Mouse (Mus musculus) neural tube, embryonic 14.5 days (tissue): Measurements from ENCODE around the gene Tpgs1. TPM values are rescaled to one million over a fixed set of nuclear protein-coding genes. Genes with fewer than 3 reads are reported as not detected.

Experiments
- ATAC-seq: fragments of 200-750 bp; cut with Nextera tagmentation; 2 replicates; pipeline ENCODE4 v1.8.0; 2017; ENCODE audit warnings: low read depth, mild to moderate bottlenecking, moderate TSS enrichment, moderate library complexity
- H3K27ac ChIP-seq: fragments of 300-500 bp; sonication (generic); 2 replicates; pipeline ENCODE4 v1.5.1; 2014; ENCODE audit warnings: low read depth, mild to moderate bottlenecking, control low read depth, low read length, moderate library complexity, mixed read lengths
- H3K27me3 ChIP-seq: fragments of 300-500 bp; sonication (generic); 2 replicates; pipeline ENCODE4 v1.6.1; 2014; ENCODE audit warnings: low read length; ENCODE audit not compliant: control insufficient read depth, insufficient read depth
- H3K36me3 ChIP-seq: fragments of 300-500 bp; sonication (generic); 2 replicates; pipeline ENCODE4 v1.6.1; 2014; ENCODE audit warnings: low read length, mixed read lengths; ENCODE audit not compliant: control insufficient read depth, insufficient read depth
- H3K4me1 ChIP-seq: fragments of 300-500 bp; sonication (generic); 2 replicates; pipeline ENCODE4 v1.6.1; 2014; ENCODE audit warnings: low read length; ENCODE audit not compliant: control insufficient read depth, insufficient read depth
- H3K4me2 ChIP-seq: fragments of 300-500 bp; sonication (generic); 2 replicates; pipeline ENCODE4 v1.6.1; 2014; ENCODE audit warnings: mild to moderate bottlenecking, low read depth, low read length, control low read depth
- H3K4me3 ChIP-seq: fragments of 300-500 bp; sonication (generic); 2 replicates; pipeline ENCODE4 v1.5.1; 2014; ENCODE audit warnings: low read depth, low read length, control low read depth, mixed read lengths
- H3K9ac ChIP-seq: fragments of 300-500 bp; sonication (generic); replicated peaks from 2 replicates; pipeline ENCODE4 v1.6.1; 2014; ENCODE audit warnings: low read depth, mild to moderate bottlenecking, control low read depth, low read length, mixed read lengths
- H3K9me3 ChIP-seq: fragments of 300-500 bp; sonication (generic); 2 replicates; pipeline ENCODE4 v1.6.1; 2016; ENCODE audit warnings: low read length; ENCODE audit not compliant: control insufficient read depth
- WGBS: fragments of 180-500 bp; shearing (Covaris S2); extraction: QIAGEN DNeasy Blood & Tissue Kit; methylation state at CpG from one replicate; pipeline ENCODE4 v1.1.7; 2014; 5-methylcytosine and 5-hydroxymethylcytosine counted together
- polyA plus RNA-seq: library from polyadenylated mRNA; unstranded; fragments of >200 nt; fragmentation: Nextera tagmentation; extraction: Ambion mirVana; gene quantifications from 2 replicates; pipeline ENCODE4 v1.2.1, GENCODE M21; 2014

Gene Tpgs1
- polyA plus RNA-seq, 1 experiment from 2014 or later, result 118 TPM

- no peak overlapping the region for H3K27ac ChIP-seq
- H3K4me3 ChIP-seq, result no peak overlapping the region
- H3K27me3 ChIP-seq, result no peaks in the 10 kb centered on the region
- H3K9me3 ChIP-seq, result no peaks in the 10 kb centered on the region
- WGBS, result 95% methylated on average over 25 of the region's 25 CpGs
- H3K36me3 ChIP-seq, result peaks cover 34% of the 10 kb centered on the region
- no peak overlapping the region for H3K9ac ChIP-seq
- H3K4me1 ChIP-seq, result peaks cover 17% of the 10 kb centered on the region
- H3K4me2 ChIP-seq, result no peak overlapping the region
- ATAC-seq, result no peak
These were observed 15.8 kb downstream of the Tpgs1 start for GRCm38 (mm10) chr10:79684770-79685600.

- no peaks in the 10 kb centered on the region for H3K27me3 ChIP-seq
- H3K4me1 ChIP-seq, result peaks cover 13% of the 10 kb centered on the region
- 91% methylated on average over 2 of the region's 2 CpGs for WGBS
- no peak for ATAC-seq
- H3K36me3 ChIP-seq, result peaks cover 34% of the 10 kb centered on the region
- no peak overlapping the region for H3K4me2 ChIP-seq
- no peak overlapping the region for H3K9ac ChIP-seq
- H3K27ac ChIP-seq, result no peak overlapping the region
- no peak overlapping the region for H3K4me3 ChIP-seq
- no peaks in the 10 kb centered on the region for H3K9me3 ChIP-seq
These were observed 17.1 kb downstream of the Tpgs1 start for GRCm38 (mm10) chr10:79686219-79686618.

GRCm38 (mm10) chr10:79686691-79687090, 17.5 kb downstream of the Tpgs1 start:
- H3K4me3 ChIP-seq, result no peak overlapping the region
- peaks cover 34% of the 10 kb centered on the region for H3K36me3 ChIP-seq
- no peak overlapping the region for H3K27ac ChIP-seq
- no peaks in the 10 kb centered on the region for H3K27me3 ChIP-seq
- ATAC-seq, result no peak
- no peak overlapping the region for H3K4me2 ChIP-seq
- H3K4me1 ChIP-seq, result peaks cover 12% of the 10 kb centered on the region
- no peak overlapping the region for H3K9ac ChIP-seq
- WGBS, result 93% methylated on average over 1 of the region's 1 CpGs
- no peaks in the 10 kb centered on the region for H3K9me3 ChIP-seq

GRCm38 (mm10) chr10:79687513-79687912, 18.3 kb downstream of the Tpgs1 start:
- Histone ChIP-seq H3K9me3 (no peaks in the 10 kb centered on the region), H3K27ac (no peak overlapping the region), H3K9ac (no peak overlapping the region), H3K4me2 (no peak overlapping the region), H3K27me3 (no peaks in the 10 kb centered on the region), H3K4me3 (no peak overlapping the region), H3K4me1 (peaks cover 12% of the 10 kb centered on the region), H3K36me3 (peaks cover 34% of the 10 kb centered on the region)
- no peak for ATAC-seq
- 97% methylated on average over 6 of the region's 6 CpGs for WGBS

GRCm38 (mm10) chr10:79688720-79689119, 19.6 kb downstream of the Tpgs1 start, which contains the start of gene Gzmm:
TSS of gene Gzmm (plus strand) at chr10:79689020.
- no peaks in the 10 kb centered on the region for H3K27me3 ChIP-seq
- peaks cover 34% of the 10 kb centered on the region for H3K36me3 ChIP-seq
- H3K9me3 ChIP-seq, result no peaks in the 10 kb centered on the region
- peaks cover 3% of the 10 kb centered on the region for H3K4me1 ChIP-seq
- H3K4me2 ChIP-seq, result no peak within 1 kb of the TSS
- H3K9ac ChIP-seq, result no peak within 1 kb of the TSS
- no peak within 1 kb of the TSS for H3K4me3 ChIP-seq
- H3K27ac ChIP-seq, result no peak within 1 kb of the TSS
- no peak for ATAC-seq
- 83% methylated on average over 4 of the region's 4 CpGs for WGBS

GRCm38 (mm10) chr10:79689178-79689577, 20.0 kb downstream of the Tpgs1 start:
- WGBS, result 94% methylated on average over 3 of the region's 3 CpGs
- peaks cover 34% of the 10 kb centered on the region for H3K36me3 ChIP-seq

GRCm38 (mm10) chr10:79691986-79692548, 22.9 kb downstream of the Tpgs1 start:
- H3K4me1 ChIP-seq, result no peaks in the 10 kb centered on the region
- 100% methylated on average over 2 of the region's 2 CpGs for WGBS
- H3K27ac ChIP-seq, result no peak overlapping the region
- H3K27me3 ChIP-seq, result no peaks in the 10 kb centered on the region
- no peak for ATAC-seq
- no peak overlapping the region for H3K4me2 ChIP-seq
- H3K36me3 ChIP-seq, result peaks cover 13% of the 10 kb centered on the region
- no peak overlapping the region for H3K4me3 ChIP-seq
- no peaks in the 10 kb centered on the region for H3K9me3 ChIP-seq
- H3K9ac ChIP-seq, result no peak overlapping the region

More at GRCm38 (mm10) chr10:79689178-79689577, 20.0 kb downstream of the Tpgs1 start:
- no peaks in the 10 kb centered on the region for H3K27me3 ChIP-seq
- no peak overlapping the region for H3K9ac ChIP-seq
- ATAC-seq, result no peak
- no peaks in the 10 kb centered on the region for H3K9me3 ChIP-seq
- H3K4me2 ChIP-seq, result no peak overlapping the region
- no peak overlapping the region for H3K27ac ChIP-seq
- H3K4me3 ChIP-seq, result no peak overlapping the region
- no peaks in the 10 kb centered on the region for H3K4me1 ChIP-seq

GRCm38 (mm10) chr10:79693580-79694378, 24.6 kb downstream of the Tpgs1 start:
- Histone ChIP-seq H3K4me1 (no peaks in the 10 kb centered on the region), H3K4me3 (no peak overlapping the region), H3K36me3 (no peaks in the 10 kb centered on the region; the same call in 1 of the 2 replicates), H3K4me2 (no peak overlapping the region), H3K9me3 (no peaks in the 10 kb centered on the region), H3K27me3 (no peaks in the 10 kb centered on the region), H3K9ac (no peak overlapping the region), H3K27ac (no peak overlapping the region)
- whole genome bisulfite sequencing, result 75% methylated on average over 12 of the region's 12 CpGs
- ATAC-seq, result no peak

GRCm38 (mm10) chr10:79694379-79694655, 25.1 kb downstream of the Tpgs1 start:
- H3K4me1 ChIP-seq, result no peaks in the 10 kb centered on the region
- no peak overlapping the region for H3K4me3 ChIP-seq
- no peak for ATAC-seq
- no peak overlapping the region for H3K9ac ChIP-seq
- H3K4me2 ChIP-seq, result no peak overlapping the region
- H3K27ac ChIP-seq, result no peak overlapping the region
- H3K36me3 ChIP-seq, result no peaks in the 10 kb centered on the region; the same call in 1 of the 2 replicates
- H3K9me3 ChIP-seq, result no peaks in the 10 kb centered on the region
- WGBS, result 89% methylated on average over 6 of the region's 6 CpGs
- no peaks in the 10 kb centered on the region for H3K27me3 ChIP-seq
